Mouse (Mus musculus) limb, embryonic 11.5 days (tissue): ENCODE data around the gene 9930111J21Rik2. TPM values are rescaled to one million over a fixed set of nuclear protein-coding genes. Genes with fewer than 3 reads are reported as not detected.
"Not testable (repeated sequence)": the region's sequence is repeated elsewhere in the genome, so short reads cannot be mapped to it uniquely, and the experiment has no call there.

Experiments used
- ATAC-seq: fragments of 200-750 bp; cut with Nextera tagmentation; 2 replicates; pipeline ENCODE4 v1.8.0; 2017; ENCODE audit warnings: low read depth; ENCODE audit not compliant: insufficient number of reproducible peaks, low FRiP score, low TSS enrichment
- DNase-seq: peaks from one replicate; pipeline ENCODE4 v3.0.0-alpha.2; 2015; ENCODE audit warnings: low spot score
- H3K27ac ChIP-seq: fragments of 300-500 bp; sonication (generic); replicated peaks from 2 replicates; pipeline ENCODE4 v1.5.1; 2014; ENCODE audit warnings: low read depth, mild to moderate bottlenecking, low read length
- H3K27me3 ChIP-seq: fragments of 300-500 bp; sonication (generic); 2 replicates; pipeline ENCODE4 v1.6.1; 2014; ENCODE audit warnings: mild to moderate bottlenecking, low read length, mixed read lengths; ENCODE audit not compliant: control insufficient read depth, insufficient read depth
- H3K36me3 ChIP-seq: fragments of 300-500 bp; sonication (generic); 2 replicates; pipeline ENCODE4 v1.6.1; 2014; ENCODE audit warnings: mild to moderate bottlenecking, low read length, moderate library complexity, mixed read lengths; ENCODE audit not compliant: control insufficient read depth, insufficient read depth
- H3K4me1 ChIP-seq: fragments of 300-500 bp; sonication (generic); 2 replicates; pipeline ENCODE4 v1.6.1; 2014; ENCODE audit warnings: low read length, mixed read lengths; ENCODE audit not compliant: control insufficient read depth, insufficient read depth
- H3K4me2 ChIP-seq: fragments of 300-500 bp; sonication (generic); 2 replicates; pipeline ENCODE4 v1.6.1; 2014; ENCODE audit warnings: low read depth, mild to moderate bottlenecking, moderate library complexity; ENCODE audit not compliant: severe bottlenecking
- H3K4me3 ChIP-seq: fragments of 300-500 bp; sonication (generic); 2 replicates; pipeline ENCODE4 v1.5.1; 2014; ENCODE audit warnings: low read depth, low read length
- H3K9ac ChIP-seq: fragments of 300-500 bp; sonication (generic); 2 replicates; pipeline ENCODE4 v1.6.1; 2014; ENCODE audit warnings: mild to moderate bottlenecking, low read length
- H3K9me3 ChIP-seq: fragments of 300-500 bp; sonication (generic); 2 replicates; pipeline ENCODE4 v1.6.1; 2016; ENCODE audit warnings: low read length; ENCODE audit not compliant: control insufficient read depth
- WGBS: fragments of 180-500 bp; shearing (Covaris S2); extraction: QIAGEN DNeasy Blood & Tissue Kit; methylation state at CpG from one replicate; pipeline ENCODE4 v1.1.7; 2014; 5-methylcytosine and 5-hydroxymethylcytosine counted together
- polyA plus RNA-seq: library from polyadenylated mRNA; unstranded; fragments of >200 nt; fragmentation: Nextera tagmentation; extraction: Ambion mirVana; gene quantifications from 2 replicates; pipeline ENCODE4 v1.2.1, GENCODE M21; 2014

The 9930111J21Rik2 gene
- polyA plus RNA-seq, 1 experiment from 2014 or later: 0.03 TPM

- H3K9ac ChIP-seq, H3K36me3 ChIP-seq: not testable (repeated sequence)
These were observed 57.7 kb downstream of the 9930111J21Rik2 start for GRCm38 (mm10) chr11:48993296-48993695.

GRCm38 (mm10) chr11:48991740-48992520 is 59.1 kb downstream of the 9930111J21Rik2 start, which contains the start of gene Gm12185:
TSS of gene Gm12185 (minus strand) at chr11:48992226.
- H3K9ac ChIP-seq, H3K36me3 ChIP-seq, H3K27me3 ChIP-seq, H3K9me3 ChIP-seq, H3K27ac ChIP-seq, ATAC-seq, H3K4me1 ChIP-seq, H3K4me3 ChIP-seq, H3K4me2 ChIP-seq, DNase-seq: not testable (repeated sequence)
- 60% methylated on average over 4 of the region's 4 CpGs for WGBS

More at GRCm38 (mm10) chr11:48993296-48993695, 57.7 kb downstream of the 9930111J21Rik2 start:
- not testable (repeated sequence) for ATAC-seq, H3K27ac ChIP-seq, H3K9me3 ChIP-seq, DNase-seq, H3K27me3 ChIP-seq, H3K4me1 ChIP-seq, H3K4me2 ChIP-seq, H3K4me3 ChIP-seq
- WGBS: 19% methylated on average over 10 of the region's 10 CpGs

GRCm38 (mm10) chr11:48989981-48990380 is 61.1 kb downstream of the 9930111J21Rik2 start:
- not testable (repeated sequence) for DNase-seq, H3K4me1 ChIP-seq, H3K36me3 ChIP-seq, H3K4me2 ChIP-seq, H3K27me3 ChIP-seq, H3K27ac ChIP-seq, H3K4me3 ChIP-seq, ATAC-seq, H3K9ac ChIP-seq, H3K9me3 ChIP-seq
- 48% methylated on average over 1 of the region's 2 CpGs for WGBS

- not testable (repeated sequence) for H3K4me3 ChIP-seq, H3K9ac ChIP-seq, H3K9me3 ChIP-seq, H3K27ac ChIP-seq, H3K36me3 ChIP-seq, H3K27me3 ChIP-seq, ATAC-seq, DNase-seq, H3K4me1 ChIP-seq, H3K4me2 ChIP-seq
- 79% methylated on average over 2 of the region's 3 CpGs for WGBS
These were observed 62.8 kb downstream of the 9930111J21Rik2 start for GRCm38 (mm10) chr11:48988219-48988618.

GRCm38 (mm10) chr11:48982848-48983247 is 68.2 kb downstream of the 9930111J21Rik2 start:
- WGBS: no CpG with 5 or more reads among the region's 3 CpGs
- not testable (repeated sequence) for H3K9ac ChIP-seq, DNase-seq, H3K9me3 ChIP-seq, H3K27me3 ChIP-seq, H3K36me3 ChIP-seq, H3K4me1 ChIP-seq, H3K4me2 ChIP-seq, H3K4me3 ChIP-seq, ATAC-seq, H3K27ac ChIP-seq

GRCm38 (mm10) chr11:48980052-48980451 is 71.0 kb downstream of the 9930111J21Rik2 start:
- H3K36me3 ChIP-seq, H3K4me1 ChIP-seq, DNase-seq, H3K9ac ChIP-seq, H3K9me3 ChIP-seq, H3K4me3 ChIP-seq, H3K27ac ChIP-seq, H3K4me2 ChIP-seq, H3K27me3 ChIP-seq, ATAC-seq: not testable (repeated sequence)
- WGBS: no CpG with 5 or more reads among the region's 5 CpGs

- H3K9ac ChIP-seq, DNase-seq, H3K36me3 ChIP-seq, H3K4me2 ChIP-seq, ATAC-seq, H3K27ac ChIP-seq, H3K9me3 ChIP-seq, H3K4me1 ChIP-seq, H3K4me3 ChIP-seq, H3K27me3 ChIP-seq: not testable (repeated sequence)
- WGBS: no CpG with 5 or more reads among the region's 3 CpGs
These were observed 71.8 kb downstream of the 9930111J21Rik2 start, which contains the start of gene 9930111J21Rik1 for GRCm38 (mm10) chr11:48979251-48979650. TSS of gene 9930111J21Rik1 (minus strand) at chr11:48979398.

GRCm38 (mm10) chr11:48978240-48978939 is 72.7 kb downstream of the 9930111J21Rik2 start, which contains the start of gene Olfr56:
TSS of gene Olfr56 (plus strand) at chr11:48978889.
- no CpG with 5 or more reads among the region's 1 CpGs for WGBS
- not testable (repeated sequence) for ATAC-seq, H3K4me1 ChIP-seq, H3K9ac ChIP-seq, H3K9me3 ChIP-seq, H3K27ac ChIP-seq, DNase-seq, H3K4me3 ChIP-seq, H3K4me2 ChIP-seq, H3K27me3 ChIP-seq, H3K36me3 ChIP-seq
